Mouse (Mus musculus) hindbrain, embryonic 10.5 days (tissue): ENCODE results near the gene Srgn. TPM values are rescaled to one million over a fixed set of nuclear protein-coding genes. Genes with fewer than 3 reads are reported as not detected.

Source experiments
- DNase-seq: peaks from one replicate; pipeline ENCODE4 v3.0.0-alpha.2; 2017; ENCODE audit warnings: low spot score
- H3K27ac ChIP-seq: fragments of 300-500 bp; sonication (generic); 2 replicates; pipeline ENCODE4 v1.5.1; 2016; ENCODE audit warnings: mild to moderate bottlenecking, moderate library complexity
- H3K27me3 ChIP-seq: fragments of 300-500 bp; sonication (generic); 2 replicates; pipeline ENCODE4 v1.6.1; 2016; ENCODE audit warnings: mild to moderate bottlenecking; ENCODE audit not compliant: poor library complexity, insufficient read depth, severe bottlenecking
- H3K36me3 ChIP-seq: fragments of 300-500 bp; sonication (generic); 2 replicates; pipeline ENCODE4 v1.6.1; 2016; ENCODE audit warnings: mild to moderate bottlenecking, moderate library complexity
- H3K4me1 ChIP-seq: fragments of 300-500 bp; sonication (generic); replicated peaks from 2 replicates; pipeline ENCODE4 v1.6.1; 2016; ENCODE audit warnings: mild to moderate bottlenecking
- H3K4me3 ChIP-seq: fragments of 300-500 bp; sonication (generic); 2 replicates; pipeline ENCODE4 v1.5.1; 2016; ENCODE audit warnings: mild to moderate bottlenecking, moderate library complexity
- H3K9me3 ChIP-seq: fragments of 300-500 bp; sonication (generic); 2 replicates; pipeline ENCODE4 v1.6.1; 2016; ENCODE audit warnings: mild to moderate bottlenecking, moderate library complexity
- WGBS: fragments of 180-500 bp; shearing (Covaris S2); methylation state at CpG from one replicate; pipeline ENCODE4 v1.1.7; 2016; 5-methylcytosine and 5-hydroxymethylcytosine counted together
- polyA plus RNA-seq: library from polyadenylated mRNA; unstranded; fragments of >200 nt; fragmentation: Nextera tagmentation; extraction: Ambion mirVana; gene quantifications from 2 replicates; pipeline ENCODE4 v1.2.1, GENCODE M21; 2016

Gene Srgn
- polyA plus RNA-seq, 1 experiment from 2014 or later = 3.7 TPM

DNA sequence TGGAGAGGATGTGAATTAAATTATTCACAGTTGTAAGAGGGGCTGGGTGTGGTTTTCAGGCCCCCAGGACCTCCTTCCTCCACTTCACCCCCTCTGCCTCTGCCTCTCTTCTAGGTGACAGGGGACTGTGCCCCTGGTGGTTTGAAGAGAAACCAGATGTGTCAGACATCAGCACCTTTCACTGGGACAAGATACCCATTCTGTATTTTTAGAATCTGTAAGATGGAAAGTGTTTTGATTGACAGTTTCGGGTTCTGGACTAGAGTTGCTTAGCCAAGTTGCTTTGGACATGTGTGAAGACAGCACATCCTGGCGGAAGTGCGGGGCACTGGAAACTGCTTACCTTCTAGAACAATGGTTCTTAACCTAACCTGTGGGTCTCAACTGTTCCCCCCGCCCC lies 17.1 kb upstream of the Srgn start:
- no peaks in the 10 kb centered on the region for H3K4me1 ChIP-seq
- H3K36me3 ChIP-seq = no peaks in the 10 kb centered on the region
- no peak for DNase-seq
- 93% methylated on average over 4 of the region's 4 CpGs for whole genome bisulfite sequencing
- H3K4me3 ChIP-seq = no peak overlapping the region
- H3K27ac ChIP-seq = no peak overlapping the region
- H3K27me3 ChIP-seq = no peaks in the 10 kb centered on the region
- no peaks in the 10 kb centered on the region for H3K9me3 ChIP-seq

DNA sequence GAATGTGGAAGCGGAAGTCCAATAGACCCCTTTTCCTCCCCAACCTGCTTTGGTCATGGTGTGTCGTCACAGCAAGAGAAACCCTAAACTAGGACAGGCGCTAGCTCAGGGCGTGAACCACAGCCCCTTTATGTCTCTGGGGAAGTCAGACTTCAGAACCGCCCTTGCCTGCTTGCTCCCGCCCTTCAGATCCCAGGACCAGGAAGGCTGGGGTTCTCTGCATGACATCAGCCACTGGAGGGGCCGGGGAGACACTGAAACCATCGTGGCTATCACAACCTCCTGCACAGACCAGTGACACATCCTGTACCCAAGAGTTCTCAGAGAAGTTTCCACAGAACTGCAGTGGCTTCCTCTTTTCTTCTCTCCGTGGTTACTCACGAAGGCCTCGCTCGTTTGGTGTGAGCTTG lies 16.2 kb upstream of the Srgn start:
- no peak for DNase-seq
- Histone ChIP-seq H3K4me1 (no peaks in the 10 kb centered on the region), H3K27me3 (no peaks in the 10 kb centered on the region), H3K4me3 (no peak overlapping the region), H3K27ac (no peak overlapping the region), H3K36me3 (no peaks in the 10 kb centered on the region), H3K9me3 (no peaks in the 10 kb centered on the region)
- 76% methylated on average over 12 of the region's 12 CpGs for WGBS

DNA sequence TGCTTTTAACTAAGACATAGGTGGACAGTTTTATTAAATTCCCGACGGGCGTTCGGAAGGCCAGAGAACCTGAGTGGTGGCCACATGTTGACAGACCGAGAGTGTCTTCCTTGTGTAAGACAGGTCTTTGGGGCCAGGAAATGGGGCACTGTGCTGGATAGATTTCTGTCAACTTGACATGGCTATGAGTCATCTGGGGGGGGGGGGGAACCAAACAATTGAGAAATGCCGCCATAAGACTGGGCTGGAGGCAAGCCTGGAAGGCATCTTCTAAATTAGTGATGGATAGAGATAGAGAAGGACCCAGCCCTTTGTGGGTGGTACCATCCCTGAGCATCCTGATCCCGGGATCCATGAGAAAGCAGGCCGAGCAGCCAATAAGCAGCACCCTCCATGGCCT lies 15.7 kb upstream of the Srgn start:
- Histone ChIP-seq H3K4me3 (no peak overlapping the region), H3K4me1 (no peaks in the 10 kb centered on the region), H3K9me3 (no peaks in the 10 kb centered on the region), H3K27me3 (no peaks in the 10 kb centered on the region), H3K27ac (no peak overlapping the region), H3K36me3 (no peaks in the 10 kb centered on the region)
- no peak for DNase-seq
- WGBS = 89% methylated on average over 8 of the region's 8 CpGs

DNA sequence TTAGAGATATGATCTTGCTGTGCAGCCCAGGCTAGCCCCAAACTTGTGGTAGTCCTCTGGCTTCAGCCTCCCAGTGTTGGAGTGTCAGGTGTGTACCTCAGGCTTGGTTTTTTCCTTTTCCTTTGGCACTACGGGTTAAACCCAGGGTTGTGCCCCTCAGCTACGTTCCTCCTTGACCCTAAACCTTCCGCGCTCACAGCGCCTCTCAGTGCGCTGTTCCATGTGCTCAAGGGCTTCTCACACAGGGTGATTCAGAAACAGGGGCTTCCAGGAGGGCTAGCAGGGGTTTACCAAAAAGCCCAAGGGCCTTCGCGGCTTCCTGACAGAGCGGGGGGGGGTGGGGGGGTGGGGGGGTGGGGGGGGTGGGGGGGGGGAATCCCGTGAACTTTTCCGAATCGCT lies 15.3 kb upstream of the Srgn start:
- Histone ChIP-seq H3K36me3 (no peaks in the 10 kb centered on the region), H3K27me3 (no peaks in the 10 kb centered on the region), H3K4me1 (no peaks in the 10 kb centered on the region), H3K4me3 (no peak overlapping the region), H3K27ac (no peak overlapping the region), H3K9me3 (no peaks in the 10 kb centered on the region)
- WGBS = 93% methylated on average over 12 of the region's 12 CpGs
- no peak for DNase-seq

DNA sequence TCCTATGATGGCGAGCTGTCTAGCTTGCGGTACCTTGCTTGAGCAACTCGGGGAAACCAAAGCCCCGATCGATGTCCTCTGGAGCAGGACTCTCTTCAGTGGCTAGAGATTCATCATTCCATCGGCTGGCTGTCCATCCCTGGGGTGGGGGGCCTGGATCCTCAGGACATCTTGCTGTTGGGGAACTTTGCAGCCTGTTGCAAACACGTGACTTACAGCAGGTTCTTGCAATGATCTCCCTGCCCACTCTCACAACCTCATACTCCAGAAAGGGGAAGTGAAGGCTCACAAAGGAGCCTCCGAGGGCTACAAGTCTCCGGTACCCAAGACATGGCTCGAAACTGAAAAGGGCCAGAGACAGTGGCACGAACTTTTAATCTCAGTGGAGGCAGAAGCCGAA lies 14.2 kb upstream of the Srgn start:
- DNase-seq = no peak
- WGBS = 96% methylated on average over 12 of the region's 12 CpGs
- Histone ChIP-seq H3K4me3 (no peak overlapping the region), H3K27ac (no peak overlapping the region), H3K36me3 (no peaks in the 10 kb centered on the region), H3K27me3 (no peaks in the 10 kb centered on the region), H3K9me3 (no peaks in the 10 kb centered on the region), H3K4me1 (no peaks in the 10 kb centered on the region)

DNA sequence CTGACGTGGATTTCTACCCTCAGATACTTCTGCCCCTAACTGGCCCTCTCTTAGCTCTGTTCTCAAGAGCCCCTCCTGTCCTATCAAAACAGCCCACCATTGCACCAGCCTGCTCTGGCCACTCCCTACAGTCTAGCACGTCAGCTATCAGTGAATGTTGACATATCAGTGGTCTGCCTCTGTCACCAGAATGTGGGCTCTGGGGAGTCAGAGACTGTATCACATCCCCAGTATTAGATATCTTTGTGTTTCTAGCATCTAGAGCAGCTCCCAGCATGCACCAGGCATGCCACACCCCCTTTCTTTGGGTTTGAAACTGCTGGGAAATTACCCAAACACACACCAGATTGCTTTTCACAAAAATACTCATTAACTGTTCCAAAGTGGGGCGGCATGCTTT lies 13.5 kb upstream of the Srgn start:
- DNase-seq = no peak
- WGBS = 73% methylated on average over 3 of the region's 3 CpGs
- Histone ChIP-seq H3K27ac (no peak overlapping the region), H3K9me3 (no peaks in the 10 kb centered on the region), H3K36me3 (no peaks in the 10 kb centered on the region), H3K4me3 (no peak overlapping the region), H3K27me3 (no peaks in the 10 kb centered on the region), H3K4me1 (no peaks in the 10 kb centered on the region)

DNA sequence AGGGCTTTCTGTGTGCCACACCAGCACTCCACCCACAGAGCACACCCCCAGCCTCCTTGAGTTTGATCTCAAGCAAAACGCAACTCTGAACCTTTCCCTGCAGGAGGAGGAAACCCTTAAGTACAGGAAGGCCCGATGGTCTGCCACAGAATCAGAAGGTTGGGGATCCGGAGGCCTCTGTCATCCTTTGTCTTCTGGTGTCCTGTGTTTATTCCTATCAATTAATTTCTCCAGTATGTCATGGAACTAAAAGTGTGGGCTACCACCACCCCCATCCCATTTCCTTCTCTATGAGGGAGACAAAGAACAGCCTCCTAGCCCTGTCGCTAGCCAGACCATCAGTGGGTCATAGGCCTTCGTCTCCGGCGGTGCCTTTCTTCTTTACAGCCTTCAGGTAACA lies 7.3 kb upstream of the Srgn start:
- Histone ChIP-seq H3K27me3 (no peaks in the 10 kb centered on the region), H3K9me3 (no peaks in the 10 kb centered on the region), H3K4me1 (no peaks in the 10 kb centered on the region), H3K36me3 (no peaks in the 10 kb centered on the region), H3K27ac (no peak overlapping the region), H3K4me3 (no peak overlapping the region)
- no peak for DNase-seq
- WGBS = 88% methylated on average over 7 of the region's 7 CpGs

DNA sequence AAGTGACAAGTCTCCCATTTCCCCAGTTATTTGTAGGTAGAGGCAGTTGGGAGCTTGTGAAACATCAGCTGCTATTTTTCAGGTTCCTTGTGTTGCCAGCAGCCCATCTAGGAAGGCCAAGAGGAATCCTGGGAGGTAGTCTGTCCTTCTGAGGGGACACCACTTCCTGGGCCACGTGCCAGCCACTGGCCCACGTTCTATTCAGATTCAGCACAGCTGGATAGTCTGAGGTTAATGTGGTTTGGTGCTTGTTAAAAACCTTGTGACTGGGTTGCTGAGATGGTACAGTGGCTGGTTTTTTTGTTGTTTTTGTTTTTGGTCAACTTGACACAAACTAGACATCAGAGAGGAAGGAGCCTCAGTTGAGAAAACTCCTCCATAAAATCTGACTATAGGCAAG lies 5.6 kb upstream of the Srgn start:
- 63% methylated on average over 2 of the region's 2 CpGs for WGBS

DNA sequence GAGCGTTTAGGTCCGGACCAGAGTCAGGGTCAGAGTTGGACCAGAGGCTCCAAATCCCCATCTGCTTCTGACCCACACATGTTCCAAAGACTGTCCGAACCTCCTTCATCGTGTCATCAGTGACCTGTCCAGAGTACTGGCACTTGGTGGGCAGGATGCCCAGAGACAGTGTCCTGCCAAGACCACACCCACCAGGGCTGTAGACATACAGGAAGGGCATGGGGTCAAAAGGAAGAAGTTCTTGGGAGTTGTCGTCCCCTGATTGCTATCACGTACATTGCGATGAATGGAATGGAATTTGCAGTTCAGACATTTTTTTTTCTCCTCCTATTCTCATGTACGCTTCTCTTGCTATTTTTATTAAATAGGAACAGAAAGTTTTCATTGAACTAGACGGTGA lies 2.9 kb upstream of the Srgn start:
- Histone ChIP-seq H3K27ac (no peak overlapping the region), H3K9me3 (no peaks in the 10 kb centered on the region), H3K4me3 (no peak overlapping the region), H3K36me3 (no peaks in the 10 kb centered on the region), H3K27me3 (no peaks in the 10 kb centered on the region), H3K4me1 (no peaks in the 10 kb centered on the region)
- no peak for DNase-seq
- WGBS = 89% methylated on average over 9 of the region's 9 CpGs

More for the DNA sequence above, 5.6 kb upstream of the Srgn start:
- H3K9me3 ChIP-seq = no peaks in the 10 kb centered on the region
- no peak for DNase-seq
- no peak overlapping the region for H3K4me3 ChIP-seq
- no peaks in the 10 kb centered on the region for H3K27me3 ChIP-seq
- no peaks in the 10 kb centered on the region for H3K36me3 ChIP-seq
- no peak overlapping the region for H3K27ac ChIP-seq
- H3K4me1 ChIP-seq = no peaks in the 10 kb centered on the region

DNA sequence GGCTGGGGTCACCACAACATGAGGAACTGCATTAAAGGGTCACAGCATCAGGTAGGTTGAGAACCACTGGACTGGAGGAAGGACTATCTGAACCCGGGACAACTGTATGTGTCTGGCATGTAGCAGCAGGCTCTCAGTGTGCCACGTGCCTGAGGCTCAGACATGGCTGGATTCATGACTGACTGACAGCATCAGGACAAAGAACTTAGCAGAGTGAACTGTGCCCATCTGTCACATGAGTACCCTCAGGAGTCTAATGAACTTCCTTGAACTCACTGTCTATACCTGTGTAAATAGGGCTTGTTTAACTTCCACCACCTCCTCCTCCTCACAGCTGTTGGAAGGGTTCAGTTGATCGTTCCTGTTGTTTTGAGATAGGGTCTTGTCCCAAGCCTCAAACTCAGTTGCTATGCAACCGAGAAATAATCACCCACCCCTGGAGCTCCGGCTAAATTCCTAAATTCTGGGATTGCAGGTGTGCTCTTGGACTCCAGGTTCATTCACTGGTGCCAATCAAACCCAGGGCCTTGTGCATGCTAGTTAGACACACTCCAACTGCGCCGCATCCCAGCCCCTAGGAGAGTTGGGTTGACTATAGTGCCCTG lies 4.8 kb downstream of the Srgn start:
- 80% methylated on average over 7 of the region's 7 CpGs for WGBS
- H3K9me3 ChIP-seq = no peaks in the 10 kb centered on the region
- no peaks in the 10 kb centered on the region for H3K36me3 ChIP-seq
- H3K4me1 ChIP-seq = no peaks in the 10 kb centered on the region
- no peak for DNase-seq
- no peaks in the 10 kb centered on the region for H3K27me3 ChIP-seq
- H3K4me3 ChIP-seq = no peak overlapping the region
- no peak overlapping the region for H3K27ac ChIP-seq

DNA sequence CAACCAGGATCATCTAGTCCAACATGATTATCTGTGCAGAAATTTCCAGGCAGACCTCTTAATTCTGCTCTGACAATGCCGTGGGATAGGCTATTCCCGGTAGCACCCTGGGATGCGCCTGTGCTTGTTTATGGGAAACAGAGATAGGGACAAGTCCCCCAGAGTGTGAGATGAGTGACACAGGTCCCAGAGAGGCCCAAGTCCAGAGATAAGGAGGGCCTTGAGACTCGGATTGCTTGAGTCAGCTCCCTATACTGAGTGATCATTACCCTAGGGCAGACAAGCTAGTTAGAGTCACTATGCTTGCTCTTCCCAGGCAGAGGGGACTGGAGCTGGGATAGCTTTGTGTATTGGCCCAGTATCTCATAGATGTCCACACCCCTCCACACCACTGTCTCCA lies 5.5 kb downstream of the Srgn start:
- no peaks in the 10 kb centered on the region for H3K4me1 ChIP-seq
- H3K4me3 ChIP-seq = no peak overlapping the region
- H3K27me3 ChIP-seq = no peaks in the 10 kb centered on the region
- WGBS = 69% methylated on average over 4 of the region's 4 CpGs
- H3K27ac ChIP-seq = no peak overlapping the region
- no peaks in the 10 kb centered on the region for H3K9me3 ChIP-seq
- no peaks in the 10 kb centered on the region for H3K36me3 ChIP-seq
- DNase-seq = no peak

DNA sequence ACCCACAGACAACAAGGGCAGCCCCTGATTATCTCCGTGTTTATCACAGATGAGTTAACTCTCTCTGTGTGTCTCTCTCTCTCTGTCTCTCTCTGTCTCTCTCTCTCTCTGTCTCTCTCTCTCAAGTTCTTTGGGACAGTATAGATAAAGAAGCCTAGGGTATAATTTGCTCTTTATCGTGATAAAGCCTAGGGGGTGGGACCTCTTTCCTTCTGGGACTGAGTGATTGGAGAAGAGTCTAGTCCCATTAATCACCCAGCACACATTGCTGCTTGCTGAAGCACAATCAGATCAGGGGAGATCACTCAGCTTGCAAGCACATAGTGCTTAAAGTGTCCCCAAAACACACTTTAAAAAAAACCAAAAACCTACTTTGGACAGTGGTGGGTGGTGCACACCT lies 6.3 kb downstream of the Srgn start:
- Histone ChIP-seq H3K27ac (no peak overlapping the region), H3K27me3 (no peaks in the 10 kb centered on the region)
- 80% methylated on average over 2 of the region's 2 CpGs for WGBS

DNA sequence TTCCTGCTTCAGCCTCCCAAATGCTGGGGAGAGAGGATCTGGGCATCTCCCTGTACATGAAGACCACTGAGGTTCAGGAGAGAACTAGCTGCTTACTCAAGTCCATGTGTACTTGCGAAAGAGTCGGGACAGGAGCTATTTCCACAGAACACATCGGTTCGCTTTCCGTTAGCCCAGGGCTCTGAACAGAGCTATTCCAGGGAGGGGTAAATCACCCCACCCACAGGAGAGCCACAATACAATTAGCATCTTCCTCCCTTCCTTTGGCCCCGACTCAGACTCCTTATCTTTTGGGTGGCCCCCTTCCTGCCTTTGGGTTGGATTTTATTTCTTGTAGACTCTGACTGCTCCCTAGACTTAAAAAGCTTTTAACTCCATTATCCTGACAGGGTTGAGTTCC lies 9.7 kb downstream of the Srgn start:
- no peak for DNase-seq
- H3K9me3 ChIP-seq = no peaks in the 10 kb centered on the region
- H3K36me3 ChIP-seq = no peaks in the 10 kb centered on the region
- H3K27me3 ChIP-seq = no peaks in the 10 kb centered on the region
- H3K4me1 ChIP-seq = no peaks in the 10 kb centered on the region
- 90% methylated on average over 6 of the region's 6 CpGs for WGBS
- H3K27ac ChIP-seq = no peak overlapping the region
- no peak overlapping the region for H3K4me3 ChIP-seq

More for the DNA sequence above, 6.3 kb downstream of the Srgn start:
- Histone ChIP-seq H3K9me3 (no peaks in the 10 kb centered on the region), H3K4me1 (no peaks in the 10 kb centered on the region), H3K4me3 (no peak overlapping the region), H3K36me3 (no peaks in the 10 kb centered on the region)
- no peak for DNase-seq

DNA sequence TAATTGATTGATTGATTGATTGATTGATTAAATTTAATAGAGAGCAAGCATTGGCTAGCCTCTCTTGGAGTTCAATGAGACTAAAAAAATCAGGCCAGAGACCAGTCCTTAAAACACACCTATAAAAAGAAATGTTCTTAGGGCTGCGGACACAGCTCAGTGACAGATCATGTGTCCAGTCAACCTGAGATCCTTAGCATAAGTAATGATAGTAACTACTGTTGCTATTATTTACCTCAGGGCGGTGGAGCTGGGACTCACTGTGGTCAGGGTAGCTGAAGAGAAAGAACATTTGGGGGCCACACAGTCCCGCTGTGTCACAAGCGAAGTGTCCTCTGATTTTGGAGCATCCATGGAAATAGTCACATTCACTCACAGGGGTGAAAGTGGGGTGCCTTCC lies 14.4 kb downstream of the Srgn start:
- peaks cover 14% of the 10 kb centered on the region for H3K27me3 ChIP-seq
- no peak overlapping the region for H3K27ac ChIP-seq
- WGBS = 90% methylated on average over 4 of the region's 4 CpGs
- no peaks in the 10 kb centered on the region for H3K9me3 ChIP-seq
- no peak overlapping the region for H3K4me3 ChIP-seq
- no peaks in the 10 kb centered on the region for H3K36me3 ChIP-seq
- DNase-seq = no peak
- peaks cover 11% of the 10 kb centered on the region for H3K4me1 ChIP-seq
